Mouse (Mus musculus): ENCODE results near the gene Adgrv1.

Gene Adgrv1

DNA sequence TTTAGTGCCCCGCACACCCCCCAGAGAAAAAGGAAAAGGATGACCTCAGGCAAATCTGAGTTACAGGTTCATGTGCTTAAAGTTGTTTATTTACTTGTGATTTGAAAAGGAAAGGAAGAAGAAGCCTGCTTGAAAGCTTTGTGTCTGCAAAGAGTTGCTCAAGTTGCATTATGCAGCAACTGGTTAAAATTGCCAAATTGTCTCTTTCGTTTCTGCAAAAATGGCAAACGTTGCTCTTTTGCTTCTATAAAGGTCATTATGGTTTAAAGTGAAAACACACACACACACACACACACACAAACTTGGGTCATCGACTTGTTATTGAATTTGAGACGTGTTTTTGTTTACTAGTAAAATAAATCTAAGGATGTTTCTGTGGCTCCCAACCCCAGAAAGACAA, 500.3 kb downstream of the Adgrv1 start:
- DNase-seq: no peak

DNA sequence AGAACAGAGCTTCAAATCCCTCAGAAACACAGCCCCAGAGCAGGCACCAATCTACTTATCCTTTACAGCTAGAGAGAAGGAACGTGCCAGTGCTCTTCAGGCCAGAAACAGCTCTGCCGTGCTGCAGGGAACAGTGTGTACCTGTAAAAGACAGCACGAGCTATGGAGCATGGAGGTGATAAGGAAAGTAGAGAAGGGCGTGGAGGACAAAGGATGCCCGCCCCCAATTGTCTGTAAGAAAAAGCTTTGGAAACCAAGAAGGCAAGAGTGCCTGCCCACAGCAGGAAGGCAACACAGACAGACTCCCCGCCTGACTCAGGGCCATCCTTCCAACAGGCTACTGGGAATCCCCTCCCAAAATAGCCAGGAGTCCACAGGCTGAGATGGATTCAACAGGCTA, 501.1 kb downstream of the Adgrv1 start:
- DNase-seq: no peak

DNA sequence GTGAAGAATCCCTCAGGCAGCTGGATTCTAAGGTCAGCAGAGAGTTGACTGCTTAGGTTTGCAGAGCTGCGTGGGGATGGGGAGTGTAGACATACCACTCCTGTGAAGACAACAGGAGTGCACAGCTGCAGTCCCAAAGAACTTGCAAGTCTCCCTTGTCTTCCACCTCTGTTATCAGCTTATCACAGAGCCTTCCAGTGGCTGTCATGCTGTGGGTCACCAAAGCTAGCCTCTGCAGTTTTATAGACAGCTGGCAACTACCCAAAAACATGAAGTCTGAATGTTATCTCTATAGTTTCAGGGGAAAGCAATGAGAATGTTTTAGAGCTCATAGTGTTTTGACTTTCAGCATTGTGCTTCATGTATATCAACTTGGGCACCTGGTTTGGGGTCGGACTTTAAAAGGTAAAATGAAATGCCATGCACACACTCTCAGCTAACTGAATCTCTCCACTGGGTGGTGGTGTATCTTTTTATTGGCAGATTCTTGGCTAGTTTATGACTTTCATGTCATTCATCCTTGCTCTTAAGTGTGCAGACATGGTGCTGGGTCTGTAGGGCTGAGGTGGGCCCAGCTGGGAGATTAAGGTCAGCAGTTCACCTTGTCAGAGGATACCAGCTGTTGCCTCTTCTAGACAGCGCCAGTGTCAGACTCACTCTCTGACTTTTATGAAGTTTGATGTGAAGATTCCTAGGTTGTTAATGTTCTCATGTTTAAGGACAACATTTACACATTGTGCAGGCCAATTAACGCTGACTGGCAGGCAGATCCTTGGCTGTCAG, 502.0 kb downstream of the Adgrv1 start:
- no peak for DNase-seq

DNA sequence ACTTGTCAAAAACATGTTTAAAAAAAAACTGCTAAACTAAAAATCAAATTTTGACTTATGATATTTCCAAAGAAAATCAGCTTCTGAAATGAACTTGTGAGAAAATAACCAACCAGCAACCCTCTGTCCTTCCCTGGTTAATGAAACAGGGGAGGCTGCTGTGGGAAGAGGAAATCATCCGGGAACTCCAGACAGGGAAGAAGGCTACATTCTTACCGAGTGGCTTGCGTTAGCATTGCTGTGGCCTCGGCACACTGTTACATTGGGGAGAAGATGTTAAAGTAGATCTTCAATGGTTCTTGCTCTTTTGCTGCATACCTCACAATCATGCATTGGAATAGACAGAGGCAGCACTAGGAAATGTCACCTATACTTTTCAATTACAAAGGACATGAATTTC, 507.1 kb downstream of the Adgrv1 start:
- DNase-seq: no peak

DNA sequence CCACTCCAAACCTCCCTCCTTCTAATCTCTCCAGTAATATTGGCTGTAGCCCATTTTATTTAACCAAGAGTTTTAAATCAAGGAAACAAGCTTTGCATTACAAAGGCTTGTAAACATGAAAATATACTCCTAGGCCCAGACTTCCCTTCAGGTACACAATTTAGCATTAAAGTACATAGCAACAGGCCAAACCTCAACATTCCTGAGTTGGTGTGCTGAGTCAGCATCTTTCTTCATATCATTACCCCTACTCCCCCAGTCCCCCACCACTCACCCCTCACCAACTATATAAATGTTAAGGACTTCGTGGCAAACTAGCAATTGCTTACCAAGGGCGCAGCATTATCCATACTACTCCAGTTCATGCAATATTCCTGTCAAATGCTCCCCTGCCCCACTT, 510.7 kb downstream of the Adgrv1 start:
- no peak for DNase-seq

- DNase-seq: no peak
Observed at GRCm38 (mm10) chr13:81110479-81110878, 522.5 kb downstream of the Adgrv1 start.

DNA sequence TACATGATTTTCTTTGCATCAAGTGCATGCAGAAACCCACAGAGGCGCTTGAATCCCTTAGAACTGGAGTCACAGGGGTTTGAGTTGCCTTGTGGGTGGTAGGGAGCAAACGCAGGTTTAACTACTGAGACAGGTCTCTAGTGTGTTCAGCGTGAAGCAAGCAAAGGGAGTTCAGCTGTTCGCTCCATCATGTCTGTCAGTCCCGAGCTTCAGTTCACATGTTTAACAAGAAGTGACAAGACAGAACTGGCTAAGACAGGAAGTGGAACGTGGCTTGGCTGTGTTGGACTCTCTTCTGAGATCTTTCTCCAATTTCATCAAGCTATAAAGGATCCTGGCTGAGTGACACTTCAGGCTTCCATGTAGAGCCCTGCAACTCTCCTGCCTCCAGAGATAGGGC, 523.3 kb downstream of the Adgrv1 start:
- DNase-seq: no peak

GRCm38 (mm10) chr13:81108526-81109302, 524.2 kb downstream of the Adgrv1 start:
- DNase-seq: no peak

DNA sequence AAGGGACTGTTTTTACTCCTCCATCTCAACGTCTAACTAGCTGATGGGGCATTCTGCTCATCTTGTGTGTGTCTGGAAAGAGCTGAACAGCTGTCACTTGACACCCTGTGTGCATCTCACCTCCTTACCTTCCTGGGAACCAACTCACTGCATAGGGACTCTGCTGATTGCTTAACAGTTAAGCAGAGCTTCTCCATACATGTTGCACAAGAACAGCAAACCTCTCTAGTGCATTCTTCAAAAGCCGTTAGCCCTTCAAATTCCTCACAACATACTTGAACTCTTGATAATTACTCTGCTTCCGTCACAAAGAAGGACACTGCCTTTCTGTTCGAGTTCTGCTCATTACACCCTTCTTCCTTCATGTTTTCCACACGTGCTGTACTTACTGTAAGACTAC, 525.5 kb downstream of the Adgrv1 start:
- DNase-seq: no peak

GRCm38 (mm10) chr13:81103794-81104193, 529.2 kb downstream of the Adgrv1 start:
- no peak for DNase-seq

GRCm38 (mm10) chr13:81096424-81096823, 536.5 kb downstream of the Adgrv1 start:
- no peak for DNase-seq

DNA sequence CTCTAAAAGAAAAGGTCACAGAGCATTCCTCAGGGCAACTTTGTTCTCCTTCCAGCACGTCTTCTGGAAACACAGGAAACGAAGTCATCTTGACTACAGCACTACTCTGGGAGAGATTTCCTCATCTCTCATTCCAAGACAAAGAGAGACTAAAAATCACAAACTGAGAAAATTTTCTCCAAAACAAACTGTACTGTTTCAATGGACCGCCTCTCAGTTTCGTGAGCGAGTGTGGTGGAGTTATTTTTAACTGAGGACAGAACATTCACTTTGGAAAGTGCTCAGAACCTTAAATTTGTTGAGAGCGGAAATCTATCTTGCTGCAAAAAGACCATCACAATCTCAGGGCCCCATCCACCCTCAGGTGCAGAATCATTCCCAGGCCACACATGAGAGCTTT, 538.4 kb downstream of the Adgrv1 start:
- no peak for DNase-seq

DNA sequence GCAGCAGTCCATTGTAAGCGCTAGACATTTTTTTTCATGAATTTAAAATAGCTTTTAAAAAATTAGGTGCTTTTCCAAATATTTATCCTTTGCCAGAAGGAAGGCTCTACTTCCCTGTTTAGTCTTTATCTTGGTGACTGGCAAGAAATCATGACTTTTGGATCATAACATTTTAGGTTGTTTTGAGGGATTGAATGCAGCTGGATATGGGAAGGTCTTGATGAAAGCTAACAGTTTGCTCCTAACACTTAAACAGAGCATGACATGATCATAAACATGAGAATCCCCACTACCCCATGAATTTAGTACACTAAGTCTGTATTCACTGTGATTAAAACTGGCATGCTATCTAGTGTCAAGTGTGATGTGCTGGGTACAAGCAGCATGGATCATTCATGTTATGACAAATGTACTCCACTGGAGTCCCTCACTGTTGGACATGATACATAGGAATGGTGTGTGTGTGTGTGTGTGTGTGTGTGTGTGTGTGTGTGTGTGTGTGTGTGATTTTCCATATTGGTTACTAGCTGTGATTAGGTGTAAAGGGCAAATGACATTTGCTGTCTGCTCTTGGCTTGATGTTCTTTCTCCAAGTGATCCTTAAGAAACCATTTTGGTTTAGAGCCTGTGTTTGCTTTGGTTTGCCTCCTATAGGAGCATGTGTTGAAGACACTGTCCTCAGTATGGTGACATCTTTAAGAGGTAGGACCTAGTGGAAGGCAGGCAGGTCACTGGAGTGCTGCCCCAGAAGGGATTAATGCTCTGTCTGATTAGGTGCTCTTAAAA, 542.7 kb downstream of the Adgrv1 start:
- no peak for DNase-seq

DNA sequence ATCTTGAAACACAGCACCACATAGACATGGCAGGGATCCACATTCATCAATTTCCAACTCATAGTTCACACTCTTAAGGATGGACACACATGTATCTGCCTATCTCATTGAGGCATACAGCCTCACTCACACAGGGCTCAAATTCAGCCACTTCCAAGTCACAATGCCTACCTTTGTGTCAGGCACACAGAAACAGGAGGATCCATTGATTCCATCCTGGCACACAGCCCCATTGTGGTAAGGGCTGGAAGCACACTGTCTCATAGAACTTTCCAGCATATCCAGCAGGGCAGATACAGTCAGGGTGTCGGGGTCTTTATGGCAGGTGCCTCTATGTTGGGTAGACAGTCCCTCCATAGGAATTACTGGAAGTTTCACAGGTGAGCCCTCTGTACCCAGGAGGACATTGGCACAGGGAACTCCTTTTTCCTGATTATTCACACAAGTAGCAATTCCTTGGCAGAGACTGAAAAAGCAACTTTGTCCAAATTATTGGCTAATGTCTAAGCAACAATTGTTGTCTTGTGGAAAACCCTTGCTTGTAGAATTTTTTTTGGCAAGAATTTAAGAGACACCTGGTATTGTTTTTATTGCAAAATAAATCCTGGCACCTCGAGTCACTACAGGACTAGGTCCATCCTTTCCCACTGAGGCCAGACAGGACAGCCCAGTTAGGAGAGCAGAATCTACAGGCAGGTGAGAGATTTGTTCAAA, 545.8 kb downstream of the Adgrv1 start:
- DNase-seq: no peak

DNA sequence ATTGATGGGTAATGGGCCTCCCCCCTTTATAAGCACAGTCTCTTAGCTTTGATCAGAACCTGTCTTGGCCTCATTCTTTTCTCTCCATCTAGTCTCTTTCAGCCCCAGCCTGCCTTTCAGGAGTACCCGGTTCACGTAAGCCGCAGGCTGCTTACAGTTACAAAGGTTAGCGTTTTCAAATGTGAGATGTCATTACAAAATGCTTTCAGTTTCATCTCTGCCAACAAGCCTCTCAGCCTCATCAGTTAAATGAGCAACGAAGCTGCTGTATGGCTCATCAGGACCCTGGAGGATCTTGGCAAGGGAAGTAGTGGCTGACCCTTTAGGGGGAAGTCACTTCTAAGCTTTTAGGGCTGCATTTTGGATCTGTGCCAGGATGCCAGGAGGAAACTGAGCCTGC, 560.7 kb downstream of the Adgrv1 start:
- DNase-seq: no peak

GRCm38 (mm10) chr13:81051448-81051847, 581.5 kb downstream of the Adgrv1 start:
- no peak for DNase-seq

GRCm38 (mm10) chr13:81050911-81051310, 582.0 kb downstream of the Adgrv1 start:
- no peak for DNase-seq

DNA sequence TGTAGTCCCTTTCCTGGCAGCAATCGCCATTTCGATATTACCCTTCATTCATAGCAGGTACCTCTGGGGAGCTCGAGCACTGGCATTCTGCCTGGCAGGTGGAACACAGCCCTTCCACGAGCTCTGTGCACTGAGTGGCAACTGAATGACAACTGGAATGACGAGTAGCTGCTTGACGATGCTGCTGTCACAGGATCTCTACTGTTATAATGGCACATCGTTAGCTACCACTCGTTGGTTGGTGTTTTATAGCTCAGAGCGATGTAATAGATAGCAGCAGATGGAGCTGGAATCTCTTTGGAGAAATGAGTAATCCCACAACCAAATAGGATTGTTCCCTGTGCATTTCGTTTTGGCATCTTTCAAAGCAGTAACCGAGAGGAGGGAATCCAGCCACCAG, 587.6 kb downstream of the Adgrv1 start:
- no peak for DNase-seq

Measured in right cerebral cortex, postnatal 14 days (tissue).